Mouse (Mus musculus) stomach, postnatal 0 days (tissue): ENCODE measurements at regions not wholly inside any gene's neighbourhood (a gene's known extent, or its start where the extent isn't known, plus 50 kb on each side); places are given as distances from the start of the nearest gene placed in this dataset.

ENCODE experiments used
- CTCF ChIP-seq: IDR thresholded peaks from 2 replicates; pipeline ENCODE4 v1.5.1; 2016; ENCODE audit warnings: antibody characterized with exemption, low read depth, mild to moderate bottlenecking, moderate library complexity
- EP300 ChIP-seq: optimal IDR thresholded peaks from 2 replicates; pipeline ENCODE3; 2016; ENCODE audit warnings: antibody characterized with exemption

- TF ChIP-seq CTCF (no peak), EP300 (no peak)
Measured at GRCm38 (mm10) chr5:119280146-119280545, 390.3 kb upstream of the Tbx3 start.
